Mouse (Mus musculus): ENCODE data around the gene Nrcam. TPM values are rescaled to one million over a fixed set of nuclear protein-coding genes. Genes with fewer than 3 reads are reported as not detected.

Nrcam gene
- polyA plus RNA-seq, 1 experiment from 2014 or later, result 0.20 TPM

DNA sequence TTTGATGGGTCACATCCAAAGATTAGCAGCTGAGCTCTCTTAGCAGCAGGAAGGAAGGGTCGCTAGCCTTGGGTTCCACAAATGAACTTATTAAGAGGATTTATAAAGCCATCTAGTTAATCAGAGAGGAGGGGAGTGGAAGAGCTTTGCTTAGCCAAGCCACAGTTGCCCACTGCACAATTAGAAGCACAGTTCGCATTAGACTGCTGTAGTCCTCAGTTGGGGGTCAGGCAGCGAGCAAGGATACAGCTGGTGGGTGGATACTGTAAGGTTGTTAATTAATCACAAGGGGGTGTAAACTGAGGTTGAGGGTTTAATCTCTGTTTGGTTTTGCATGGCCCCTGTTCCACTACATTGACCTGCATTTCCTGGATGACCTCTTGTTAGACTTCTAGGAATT, 152.7 kb downstream of the Nrcam start:
- WGBS (ENCODE audit: insufficient replicate concordance), result 63% methylated on average over 3 of the region's 3 CpGs
- no peaks in the 10 kb centered on the region for H3K4me1 ChIP-seq (replicated peaks)

DNA sequence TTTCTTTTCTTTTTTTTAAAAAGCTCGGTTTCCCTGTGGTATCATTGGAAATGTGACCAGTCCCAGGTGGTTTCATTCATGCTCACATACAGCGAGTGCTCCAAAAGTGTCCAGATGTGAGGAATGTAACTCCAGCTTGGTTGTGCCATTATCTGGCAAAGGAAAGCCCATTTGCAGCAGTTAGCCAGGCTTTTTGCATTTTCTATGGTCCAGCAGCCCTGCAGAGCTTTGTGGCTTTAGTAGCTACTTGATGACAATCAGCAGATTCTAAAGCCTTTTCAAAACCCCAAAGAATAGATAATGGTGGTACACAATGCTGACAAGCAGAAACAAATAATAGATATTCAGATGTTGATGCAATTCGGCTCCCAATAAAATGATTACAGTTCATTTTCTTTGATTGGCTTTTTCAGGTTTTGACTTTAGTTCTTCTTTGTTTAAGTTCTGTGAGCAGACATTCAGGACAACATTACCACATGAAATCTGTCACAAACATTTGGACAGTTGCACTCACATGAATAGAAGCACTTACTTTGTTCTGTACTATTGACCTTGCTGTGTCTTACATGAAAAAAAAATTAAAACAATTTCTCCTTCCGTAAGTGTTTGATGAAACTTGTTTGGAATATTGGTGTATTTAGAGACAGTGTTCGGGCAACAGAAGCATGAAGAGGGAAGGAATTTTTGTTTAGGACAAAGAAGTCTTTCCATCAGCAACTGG, 164.2 kb downstream of the Nrcam start:
- H3K4me1 ChIP-seq (replicated peaks), result no peaks in the 10 kb centered on the region
- H3K27ac ChIP-seq (replicated peaks), result no peak overlapping the region
- 54% methylated on average over 5 of the region's 5 CpGs for WGBS (ENCODE audit: insufficient replicate concordance)
- H3K36me3 ChIP-seq (replicated peaks), result no peaks in the 10 kb centered on the region
- H3K27me3 ChIP-seq, result no peaks in the 10 kb centered on the region
- H3K9me3 ChIP-seq (replicated peaks), result no peaks in the 10 kb centered on the region
- no peak for ATAC-seq (ENCODE audit: insufficient read depth)
- H3K4me3 ChIP-seq (replicated peaks), result no peak overlapping the region
- H3K4me2 ChIP-seq, result no peak overlapping the region
- H3K9ac ChIP-seq, result no peak overlapping the region

More for the DNA sequence above, 152.7 kb downstream of the Nrcam start:
- Histone ChIP-seq H3K27me3 (no peaks in the 10 kb centered on the region), H3K9ac (no peak overlapping the region), H3K27ac (replicated peaks) (no peak overlapping the region), H3K4me2 (no peak overlapping the region), H3K36me3 (replicated peaks) (no peaks in the 10 kb centered on the region), H3K9me3 (replicated peaks) (no peaks in the 10 kb centered on the region), H3K4me3 (replicated peaks) (no peak overlapping the region)
- no peak for ATAC-seq (ENCODE audit: insufficient read depth)

GRCm38 (mm10) chr12:44497762-44498161, 169.1 kb downstream of the Nrcam start:
- 29% methylated on average over 2 of the region's 2 CpGs for WGBS (ENCODE audit: insufficient replicate concordance)
- H3K27me3 ChIP-seq, result no peaks in the 10 kb centered on the region
- H3K27ac ChIP-seq (replicated peaks), result no peak overlapping the region
- H3K9ac ChIP-seq, result no peak overlapping the region
- H3K9me3 ChIP-seq (replicated peaks), result no peaks in the 10 kb centered on the region
- no peak for ATAC-seq (ENCODE audit: insufficient read depth)
- H3K4me2 ChIP-seq, result no peak overlapping the region
- H3K4me3 ChIP-seq (replicated peaks), result no peak overlapping the region
- no peaks in the 10 kb centered on the region for H3K36me3 ChIP-seq (replicated peaks)
- H3K4me1 ChIP-seq (replicated peaks), result no peaks in the 10 kb centered on the region

- no peak overlapping the region for H3K27ac ChIP-seq (replicated peaks)
- 65% methylated on average over 5 of the region's 5 CpGs for WGBS (ENCODE audit: insufficient replicate concordance)
- no peaks in the 10 kb centered on the region for H3K27me3 ChIP-seq
- no peak overlapping the region for H3K9ac ChIP-seq
- no peak overlapping the region for H3K4me3 ChIP-seq (replicated peaks)
- H3K4me1 ChIP-seq (replicated peaks), result no peaks in the 10 kb centered on the region
- H3K9me3 ChIP-seq (replicated peaks), result no peaks in the 10 kb centered on the region
- H3K36me3 ChIP-seq (replicated peaks), result no peaks in the 10 kb centered on the region
- no peak overlapping the region for H3K4me2 ChIP-seq
- ATAC-seq (ENCODE audit: insufficient read depth), result no peak
Measured at GRCm38 (mm10) chr12:44498872-44499271, 170.2 kb downstream of the Nrcam start.

DNA sequence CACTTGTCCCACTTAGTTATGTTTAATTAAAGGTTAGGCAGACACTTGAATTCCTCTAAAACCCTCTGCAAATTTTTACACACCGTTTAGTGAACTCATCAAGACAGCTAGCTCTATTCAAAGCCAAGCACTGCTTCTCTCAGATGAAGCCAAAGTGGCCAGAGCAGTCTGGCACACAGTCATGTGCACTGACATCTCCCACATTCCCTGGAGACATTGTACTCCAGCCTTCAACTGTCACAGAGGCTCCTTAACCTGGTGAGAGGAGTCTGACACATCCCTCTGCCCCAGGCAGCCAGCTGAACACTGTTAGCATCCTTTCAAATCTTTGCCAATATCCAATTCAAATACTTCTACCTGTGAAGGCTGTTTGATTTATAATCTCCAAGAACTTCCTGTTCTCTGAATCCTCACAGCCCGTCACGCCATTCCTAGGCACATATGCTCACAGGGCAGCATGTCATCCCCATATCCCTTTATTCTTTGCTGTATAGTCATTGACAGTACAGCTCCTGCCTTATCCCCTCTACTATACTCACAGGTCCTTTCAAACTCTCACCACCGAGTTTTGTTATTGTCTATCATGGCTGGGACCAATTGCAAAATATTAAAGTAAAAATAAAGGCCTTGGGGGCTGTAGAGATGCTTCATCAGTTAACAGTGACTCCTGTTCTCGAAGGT, 173.3 kb downstream of the Nrcam start:
- H3K36me3 ChIP-seq (replicated peaks), result no peaks in the 10 kb centered on the region
- no peaks in the 10 kb centered on the region for H3K9me3 ChIP-seq (replicated peaks)
- no peaks in the 10 kb centered on the region for H3K4me1 ChIP-seq (replicated peaks)
- no peak overlapping the region for H3K27ac ChIP-seq (replicated peaks)
- 49% methylated on average over 5 of the region's 5 CpGs for WGBS (ENCODE audit: insufficient replicate concordance)
- no peak overlapping the region for H3K4me3 ChIP-seq (replicated peaks)
- no peak overlapping the region for H3K4me2 ChIP-seq
- H3K27me3 ChIP-seq, result no peaks in the 10 kb centered on the region
- ATAC-seq (ENCODE audit: insufficient read depth), result no peak
- H3K9ac ChIP-seq, result no peak overlapping the region

DNA sequence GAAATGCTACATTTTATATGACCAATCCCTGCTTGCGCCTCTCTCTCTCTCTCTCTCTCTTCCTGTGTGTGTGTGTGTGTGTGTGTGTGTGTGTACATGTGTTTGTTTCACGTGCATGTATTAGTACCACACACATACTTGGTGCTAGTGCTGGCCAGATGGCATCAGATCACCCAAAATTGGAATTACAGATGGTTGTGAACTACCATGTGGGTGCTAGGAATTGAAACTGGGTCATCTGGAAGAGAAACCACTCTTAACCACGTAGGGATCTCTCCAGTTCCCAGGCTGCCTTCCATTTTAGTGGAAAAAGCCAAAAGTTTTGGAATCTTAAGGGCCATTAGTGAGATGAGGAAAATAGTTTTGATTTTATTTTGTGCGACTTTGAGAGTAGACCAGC, 175.1 kb downstream of the Nrcam start:
- no peak overlapping the region for H3K4me2 ChIP-seq
- no peaks in the 10 kb centered on the region for H3K4me1 ChIP-seq (replicated peaks)
- H3K27me3 ChIP-seq, result no peaks in the 10 kb centered on the region
- H3K9me3 ChIP-seq (replicated peaks), result no peaks in the 10 kb centered on the region
- H3K4me3 ChIP-seq (replicated peaks), result no peak overlapping the region
- no peak overlapping the region for H3K27ac ChIP-seq (replicated peaks)
- H3K9ac ChIP-seq, result no peak overlapping the region
- WGBS (ENCODE audit: insufficient replicate concordance), result 50% methylated on average over 4 of the region's 4 CpGs
- H3K36me3 ChIP-seq (replicated peaks), result no peaks in the 10 kb centered on the region
- no peak for ATAC-seq (ENCODE audit: insufficient read depth)

DNA sequence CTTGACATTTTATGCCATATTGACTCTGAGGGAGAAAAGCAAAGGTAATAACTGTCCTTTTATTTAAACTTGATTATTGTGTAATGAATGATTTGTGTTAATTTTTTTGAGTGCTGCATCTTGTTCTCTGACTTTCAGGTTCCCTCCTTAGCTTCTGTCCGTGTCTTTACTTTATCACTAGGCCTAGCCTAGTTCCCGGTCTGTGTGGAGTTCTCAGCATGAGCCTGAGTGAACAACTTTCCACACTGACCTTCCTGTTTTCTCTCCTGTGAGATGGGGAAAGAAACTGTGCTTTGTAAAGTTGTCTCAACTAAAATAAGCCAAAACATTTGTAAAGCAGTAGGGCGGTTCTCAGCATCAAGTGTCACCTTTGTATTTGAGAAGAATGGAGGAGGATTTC, 179.9 kb downstream of the Nrcam start:
- no peak overlapping the region for H3K27ac ChIP-seq (replicated peaks)
- no peaks in the 10 kb centered on the region for H3K27me3 ChIP-seq
- no peak overlapping the region for H3K9ac ChIP-seq
- no peak overlapping the region for H3K4me2 ChIP-seq
- WGBS (ENCODE audit: insufficient replicate concordance), result 61% methylated on average over 3 of the region's 3 CpGs
- no peaks in the 10 kb centered on the region for H3K4me1 ChIP-seq (replicated peaks)
- no peaks in the 10 kb centered on the region for H3K36me3 ChIP-seq (replicated peaks)
- no peaks in the 10 kb centered on the region for H3K9me3 ChIP-seq (replicated peaks)
- no peak for ATAC-seq (ENCODE audit: insufficient read depth)
- no peak overlapping the region for H3K4me3 ChIP-seq (replicated peaks)

- no peak for ATAC-seq (ENCODE audit: insufficient read depth)
- no peaks in the 10 kb centered on the region for H3K9me3 ChIP-seq (replicated peaks)
- no peak overlapping the region for H3K4me2 ChIP-seq
- H3K4me3 ChIP-seq (replicated peaks), result no peak overlapping the region
- H3K27me3 ChIP-seq, result no peaks in the 10 kb centered on the region
- H3K27ac ChIP-seq (replicated peaks), result no peak overlapping the region
- no peaks in the 10 kb centered on the region for H3K36me3 ChIP-seq (replicated peaks)
- no peaks in the 10 kb centered on the region for H3K4me1 ChIP-seq (replicated peaks)
- H3K9ac ChIP-seq, result no peak overlapping the region
- 44% methylated on average over 4 of the region's 4 CpGs for WGBS (ENCODE audit: insufficient replicate concordance)
Measured at GRCm38 (mm10) chr12:44509406-44510104, 180.9 kb downstream of the Nrcam start.

DNA sequence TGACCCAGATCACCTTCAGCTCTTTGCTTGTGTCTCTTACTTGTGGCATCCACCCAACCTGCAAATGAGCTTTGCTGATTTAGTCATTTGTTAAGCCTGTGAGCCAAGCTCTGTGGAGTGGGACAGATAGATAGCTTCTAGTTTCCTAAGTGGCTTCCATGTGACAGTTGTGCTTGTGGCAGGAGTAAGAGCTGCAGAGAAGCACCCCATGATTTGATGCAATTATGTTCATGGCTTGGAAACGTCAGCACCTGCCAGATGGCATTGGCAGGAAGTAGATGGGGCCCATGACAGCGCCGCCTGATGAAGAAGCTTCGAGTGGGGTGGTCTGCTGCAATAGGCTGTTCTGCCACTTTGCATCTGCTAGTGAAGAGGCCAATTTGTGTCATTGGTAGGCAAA, 186.4 kb downstream of the Nrcam start:
- H3K4me1 ChIP-seq (replicated peaks), result no peaks in the 10 kb centered on the region
- WGBS (ENCODE audit: insufficient replicate concordance), result 41% methylated on average over 4 of the region's 4 CpGs
- no peaks in the 10 kb centered on the region for H3K9me3 ChIP-seq (replicated peaks)
- H3K36me3 ChIP-seq (replicated peaks), result no peaks in the 10 kb centered on the region
- no peak for ATAC-seq (ENCODE audit: insufficient read depth)
- no peak overlapping the region for H3K4me3 ChIP-seq (replicated peaks)
- H3K27me3 ChIP-seq, result no peaks in the 10 kb centered on the region
- no peak overlapping the region for H3K4me2 ChIP-seq
- no peak overlapping the region for H3K9ac ChIP-seq
- no peak overlapping the region for H3K27ac ChIP-seq (replicated peaks)

DNA sequence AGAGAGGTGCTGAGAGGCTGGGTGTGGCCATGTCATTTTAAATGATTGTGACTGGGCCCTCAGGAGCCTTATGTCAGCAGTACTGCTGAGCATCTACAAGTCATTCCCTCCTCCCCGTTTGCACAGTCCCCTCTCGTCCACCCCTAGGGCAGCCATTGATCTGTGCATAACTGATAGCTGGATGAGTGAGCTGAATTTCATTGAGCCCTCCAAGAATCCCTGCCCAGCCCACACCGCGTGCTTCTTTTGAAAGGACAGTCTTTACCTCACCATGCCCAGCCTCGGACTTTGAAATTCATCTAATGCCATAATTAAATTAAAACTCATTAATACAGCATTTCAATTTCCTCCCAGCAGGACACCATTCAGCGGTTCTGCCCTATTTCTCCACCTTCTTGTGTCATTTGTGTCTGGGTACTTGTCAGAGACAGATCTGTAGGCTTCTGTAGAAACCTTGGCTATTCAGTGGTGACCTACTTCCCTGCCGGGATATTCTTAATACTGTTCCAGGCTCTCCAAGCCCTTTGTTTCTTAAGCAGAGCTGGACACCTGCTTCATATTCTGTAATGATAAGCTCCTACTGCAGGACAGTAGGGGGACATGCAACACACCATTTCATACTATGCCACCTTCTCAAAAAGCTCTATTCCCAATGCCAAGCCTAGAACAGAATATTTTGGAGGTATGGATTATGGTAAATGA, 190.9 kb downstream of the Nrcam start:
- Histone ChIP-seq H3K9me3 (replicated peaks) (no peaks in the 10 kb centered on the region), H3K4me1 (replicated peaks) (no peaks in the 10 kb centered on the region), H3K4me2 (no peak overlapping the region), H3K36me3 (replicated peaks) (no peaks in the 10 kb centered on the region), H3K4me3 (replicated peaks) (no peak overlapping the region), H3K27me3 (no peaks in the 10 kb centered on the region), H3K9ac (no peak overlapping the region), H3K27ac (replicated peaks) (no peak overlapping the region)
- WGBS (ENCODE audit: insufficient replicate concordance), result 59% methylated on average over 7 of the region's 7 CpGs
- no peak for ATAC-seq (ENCODE audit: insufficient read depth)

DNA sequence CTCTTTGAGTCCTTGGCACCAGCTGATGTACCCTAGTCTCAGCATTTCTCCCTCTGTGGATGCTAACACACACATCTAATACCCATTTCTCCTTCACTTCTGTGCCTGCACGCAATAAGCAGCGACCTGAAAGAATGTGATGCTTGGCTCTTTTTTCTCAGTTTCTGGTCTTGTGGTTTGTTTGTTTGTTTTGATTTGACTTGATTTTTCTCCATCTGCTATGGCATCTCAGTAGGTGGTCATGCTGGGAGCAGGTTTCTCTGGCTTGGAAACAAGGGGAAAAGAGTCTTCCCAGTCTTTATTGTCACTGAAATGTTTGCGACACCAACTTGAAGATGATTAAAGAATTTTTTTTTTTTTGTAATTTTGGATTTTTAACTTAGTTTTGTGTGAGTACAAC, 192.8 kb downstream of the Nrcam start:
- H3K9ac ChIP-seq, result no peak overlapping the region
- no peaks in the 10 kb centered on the region for H3K9me3 ChIP-seq (replicated peaks)
- no peak for ATAC-seq (ENCODE audit: insufficient read depth)
- 56% methylated on average over 3 of the region's 3 CpGs for WGBS (ENCODE audit: insufficient replicate concordance)
- H3K4me3 ChIP-seq (replicated peaks), result no peak overlapping the region
- H3K27me3 ChIP-seq, result no peaks in the 10 kb centered on the region
- no peaks in the 10 kb centered on the region for H3K36me3 ChIP-seq (replicated peaks)
- no peak overlapping the region for H3K4me2 ChIP-seq
- H3K4me1 ChIP-seq (replicated peaks), result no peaks in the 10 kb centered on the region
- H3K27ac ChIP-seq (replicated peaks), result no peak overlapping the region
